Mouse (Mus musculus): Measurements from ENCODE around the gene Padi4. TPM values are rescaled to one million over a fixed set of nuclear protein-coding genes. Genes with fewer than 3 reads are reported as not detected.
A peak's percentile ranks its signal among the peaks of the same experiment; 100 is the strongest.

Padi4 gene
- polyA plus RNA-seq, 2 experiments from 2014 or later, result 0.30 to 0.85 TPM

GRCm38 (mm10) chr4:140731654-140732053, 42.4 kb downstream of the Padi4 start:
- no peak for ATAC-seq

GRCm38 (mm10) chr4:140726907-140727306, 47.1 kb downstream of the Padi4 start:
- no peak for ATAC-seq

GRCm38 (mm10) chr4:140724739-140725138, 49.3 kb downstream of the Padi4 start:
- ATAC-seq, result no peak

GRCm38 (mm10) chr4:140723801-140724200, 50.2 kb downstream of the Padi4 start:
- peak; percentile 47 for ATAC-seq

GRCm38 (mm10) chr4:140723192-140723591, 50.8 kb downstream of the Padi4 start:
- no peak for ATAC-seq

- ATAC-seq, result no peak
Measured at GRCm38 (mm10) chr4:140722710-140723109, 51.3 kb downstream of the Padi4 start.

GRCm38 (mm10) chr4:140721968-140722490, 52.0 kb downstream of the Padi4 start:
- no peak for ATAC-seq

- no peak for ATAC-seq
Measured at GRCm38 (mm10) chr4:140720091-140720490, 53.9 kb downstream of the Padi4 start.

- no peak for ATAC-seq
Measured at GRCm38 (mm10) chr4:140718436-140718835, 55.6 kb downstream of the Padi4 start.

GRCm38 (mm10) chr4:140716994-140717393, 57.0 kb downstream of the Padi4 start:
- no peak for ATAC-seq

GRCm38 (mm10) chr4:140714586-140714985, 59.5 kb downstream of the Padi4 start:
- ATAC-seq, result no peak

GRCm38 (mm10) chr4:140713480-140714365, 60.3 kb downstream of the Padi4 start:
- ATAC-seq, result peak; percentile 85

- ATAC-seq, result no peak
Measured at GRCm38 (mm10) chr4:140711360-140711759, 62.7 kb downstream of the Padi4 start.

- ATAC-seq, result no peak
Measured at GRCm38 (mm10) chr4:140710781-140711180, 63.3 kb downstream of the Padi4 start.

- no peak for ATAC-seq
Measured at GRCm38 (mm10) chr4:140709617-140710016, 64.4 kb downstream of the Padi4 start.

- ATAC-seq, result no peak
Measured at GRCm38 (mm10) chr4:140709111-140709510, 64.9 kb downstream of the Padi4 start.

- no peak for ATAC-seq
Measured at GRCm38 (mm10) chr4:140708297-140708927, 65.6 kb downstream of the Padi4 start.

- ATAC-seq, result no peak
Measured at GRCm38 (mm10) chr4:140707615-140708014, 66.4 kb downstream of the Padi4 start.

- no peak for ATAC-seq
Measured at GRCm38 (mm10) chr4:140704166-140704565, 69.9 kb downstream of the Padi4 start.

- no peak for ATAC-seq
Measured at GRCm38 (mm10) chr4:140703636-140704035, 70.4 kb downstream of the Padi4 start.

GRCm38 (mm10) chr4:140702611-140703327, 71.3 kb downstream of the Padi4 start:
- ATAC-seq, result no peak

- ATAC-seq, result peak; percentile 9
Measured at GRCm38 (mm10) chr4:140701716-140702561, 72.1 kb downstream of the Padi4 start.
